Mouse (Mus musculus) lung, adult 2 months (tissue): ENCODE results near the gene Cfap61. TPM values are rescaled to one million over a fixed set of nuclear protein-coding genes. Genes with fewer than 3 reads are reported as not detected.

ENCODE experiments used
- DNase-seq: peaks from one replicate; pipeline ENCODE4 v3.0.0; 2022
- H3K4me1 ChIP-seq: fragments of 200-500 bp; 2 replicates; pipeline ENCODE4 v1.6.1; 2011; ENCODE audit warnings: low read length; ENCODE audit not compliant: control insufficient read depth, insufficient read depth
- H3K4me3 ChIP-seq: fragments of 200-500 bp; replicated peaks from 2 replicates; pipeline ENCODE3; 2011; ENCODE audit warnings: low read depth, mild to moderate bottlenecking, control low read depth, low read length; ENCODE audit errors: extremely low read depth
- CTCF ChIP-seq: fragments of 200-500 bp; IDR thresholded peaks from 2 replicates; pipeline ENCODE4 v1.5.1; 2011; ENCODE audit warnings: mild to moderate bottlenecking, low read length, control low read depth; ENCODE audit not compliant: insufficient read depth
- POLR2A ChIP-seq: fragments of 200-500 bp; IDR thresholded peaks from 2 replicates; pipeline ENCODE4 v1.6.1; 2011; ENCODE audit warnings: low read depth, mild to moderate bottlenecking, control low read depth, low read length, borderline replicate concordance; ENCODE audit errors: extremely low read depth
- WGBS: fragments of 180-500 bp; shearing (Covaris S2); methylation state at CpG from one replicate; pipeline ENCODE4 v1.1.7; 2018; 5-methylcytosine and 5-hydroxymethylcytosine counted together
- polyA plus RNA-seq: library from polyadenylated mRNA; depleted of rRNA; stranded (reverse); fragments of >200 nt; gene quantifications from 2 replicates; pipeline ENCODE4 v1.2.3, GENCODE M21; 2012

Cfap61 gene
- polyA plus RNA-seq, 1 experiment, result 6.2 TPM

DNA sequence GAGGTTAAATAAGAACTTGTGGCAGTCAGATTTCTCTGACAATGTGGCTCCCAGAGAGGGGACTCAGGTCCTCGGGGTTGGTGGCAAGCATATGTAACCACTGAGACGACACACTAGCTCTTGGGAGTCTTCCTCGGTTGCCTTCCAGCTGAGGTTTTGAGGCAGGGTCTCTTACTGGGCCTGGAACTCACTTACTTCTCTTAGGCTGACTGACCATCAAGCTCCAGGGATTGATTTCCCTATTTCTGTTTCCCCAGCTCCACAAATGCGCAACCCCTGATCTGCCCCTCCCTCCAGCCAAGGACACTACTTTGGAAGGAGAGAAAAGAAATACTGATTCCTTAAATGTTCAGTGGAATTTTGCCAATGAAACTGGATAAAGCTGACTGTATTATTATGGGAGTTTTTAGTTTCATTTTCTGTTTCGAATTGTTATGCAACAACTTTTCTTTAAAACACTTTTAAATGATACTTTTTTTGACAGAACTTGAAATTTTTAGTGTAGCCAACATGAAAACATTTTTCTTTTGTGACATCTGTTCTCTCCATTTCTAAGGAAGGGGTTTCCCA lies 63.5 kb downstream of the Cfap61 start:
- Histone ChIP-seq H3K4me3 (no peak overlapping the region), H3K4me1 (no peaks in the 10 kb centered on the region)
- WGBS, result 68% methylated on average over 5 of the region's 5 CpGs
- DNase-seq, result no peak
- TF ChIP-seq CTCF (no peak), POLR2A (no peak)

DNA sequence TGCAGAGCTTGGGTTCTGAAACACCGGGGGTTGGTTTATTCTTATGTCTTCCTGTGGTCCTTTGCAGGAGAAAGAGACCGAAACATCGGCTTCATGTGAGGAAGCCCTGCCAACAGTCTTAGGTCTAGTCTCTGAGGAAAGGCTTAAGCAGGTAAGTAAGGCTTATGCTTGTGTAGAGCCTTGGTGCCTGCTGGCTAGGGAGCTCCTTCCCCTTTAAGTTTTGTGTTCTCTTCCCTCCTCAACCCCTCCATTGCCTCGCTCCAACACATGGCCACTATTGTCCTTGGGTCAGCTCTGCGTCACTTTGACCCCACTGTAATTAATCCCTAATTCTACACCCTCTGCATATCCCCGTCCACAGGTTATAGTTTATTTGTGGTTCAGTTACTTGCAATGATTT lies 74.2 kb downstream of the Cfap61 start:
- Histone ChIP-seq H3K4me1 (no peaks in the 10 kb centered on the region), H3K4me3 (no peak overlapping the region)
- DNase-seq, result no peak
- WGBS, result 74% methylated on average over 6 of the region's 6 CpGs
- no peak for TF ChIP-seq CTCF
- no peak for TF ChIP-seq POLR2A

DNA sequence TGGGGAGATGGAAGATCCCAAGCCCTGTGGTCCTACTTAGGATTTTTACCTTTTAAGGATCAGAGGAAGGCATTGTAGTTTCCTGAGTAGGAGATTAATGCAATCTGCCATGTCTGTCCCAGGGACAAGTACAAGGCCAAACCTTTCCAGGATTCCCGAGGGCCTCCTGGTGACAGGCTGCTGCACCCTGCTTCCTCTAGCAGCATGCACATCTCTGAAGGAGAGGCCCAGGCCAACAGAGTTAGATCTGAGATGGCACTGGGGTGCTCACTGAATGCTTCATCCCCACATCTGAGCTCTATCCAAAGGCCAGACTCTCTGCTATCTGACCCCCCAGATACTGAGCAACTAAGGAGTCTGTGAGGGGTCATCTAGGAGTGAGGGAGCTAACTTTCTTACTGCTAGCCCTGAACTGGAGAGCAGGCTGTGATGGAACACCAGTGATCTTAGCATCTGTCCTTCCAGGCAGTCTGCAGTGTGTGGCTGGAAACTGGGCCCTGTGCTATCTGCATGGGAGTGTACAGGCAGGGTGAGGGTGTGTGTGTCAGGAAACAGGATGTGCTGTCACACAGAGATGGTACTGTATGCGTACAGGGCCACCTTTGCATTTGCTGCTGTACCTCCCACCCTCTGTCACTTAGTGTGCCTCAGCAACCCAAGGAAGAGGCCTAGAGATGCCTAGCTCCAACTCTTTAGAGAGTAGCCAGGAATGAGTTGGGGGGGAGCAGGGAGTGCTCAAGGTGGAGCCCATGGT lies 75.2 kb downstream of the Cfap61 start:
- H3K4me3 ChIP-seq, result no peak overlapping the region
- no peak for DNase-seq
- H3K4me1 ChIP-seq, result no peaks in the 10 kb centered on the region
- WGBS, result 44% methylated on average over 2 of the region's 2 CpGs
- TF ChIP-seq POLR2A (no peak), CTCF (no peak)

DNA sequence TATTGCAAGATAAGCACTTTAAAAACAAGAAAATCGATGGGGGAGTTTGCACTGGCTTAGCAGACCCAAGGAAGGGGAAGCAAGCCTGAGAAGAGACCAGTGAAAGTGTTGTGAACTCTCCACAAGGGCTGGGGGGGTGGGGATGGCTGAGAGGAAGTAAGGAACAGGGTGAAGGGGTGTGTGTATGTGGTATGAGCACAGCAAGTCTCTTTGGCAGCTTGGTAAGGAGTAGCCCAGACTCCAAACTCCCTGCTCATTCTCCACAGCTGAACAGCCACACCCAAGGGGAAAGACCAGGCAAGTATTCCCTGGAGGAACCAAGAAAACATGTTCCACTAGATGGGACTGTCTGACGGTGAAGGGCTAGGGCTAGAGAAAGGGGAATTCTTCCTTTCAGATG lies 76.2 kb downstream of the Cfap61 start:
- no peaks in the 10 kb centered on the region for H3K4me1 ChIP-seq
- no peak for DNase-seq
- 27% methylated on average over 2 of the region's 2 CpGs for WGBS
- no peak for TF ChIP-seq POLR2A
- TF ChIP-seq CTCF, result no peak
- H3K4me3 ChIP-seq, result no peak overlapping the region

DNA sequence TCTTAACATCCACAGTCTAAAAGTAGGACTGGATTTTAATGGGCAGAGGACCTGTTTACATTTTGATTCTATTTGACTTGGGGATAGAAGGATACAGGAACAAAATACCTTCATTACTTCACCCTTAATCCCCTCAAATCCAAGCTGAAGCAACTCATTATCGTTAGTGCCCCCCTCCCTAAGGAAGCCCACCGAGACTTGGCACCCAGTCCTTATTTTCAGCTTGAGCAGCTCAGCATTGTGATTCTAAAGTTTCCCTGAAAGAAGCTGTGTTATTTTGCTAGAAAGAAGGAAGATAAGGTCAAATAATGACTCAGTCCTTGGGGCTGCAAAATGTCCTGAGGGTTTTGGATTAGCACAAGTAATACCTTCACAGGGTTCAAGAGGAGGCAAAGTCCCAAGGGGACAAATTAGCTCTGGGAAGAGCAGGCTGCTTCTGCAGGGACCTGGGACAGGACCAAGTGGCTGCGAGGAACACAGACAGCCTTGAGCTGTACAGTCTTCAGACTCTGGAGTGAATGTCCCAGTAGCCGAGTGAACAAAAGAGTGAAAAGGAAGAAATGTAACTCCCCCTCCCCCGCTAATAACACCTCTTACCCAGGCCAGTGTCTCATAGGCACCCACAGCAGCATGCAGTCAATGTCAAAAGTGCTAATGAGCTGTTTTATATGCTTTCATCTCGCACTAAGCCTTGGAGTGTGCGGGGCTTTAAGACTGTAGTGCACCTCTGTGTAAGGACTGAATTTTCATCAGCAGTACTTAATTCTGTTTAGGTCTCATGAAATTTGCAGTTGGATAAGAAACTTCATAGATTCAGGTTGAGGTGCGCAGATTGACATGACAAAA lies 81.0 kb downstream of the Cfap61 start:
- H3K4me1 ChIP-seq, result no peaks in the 10 kb centered on the region
- TF ChIP-seq CTCF (no peak), POLR2A (no peak)
- 59% methylated on average over 8 of the region's 8 CpGs for WGBS
- DNase-seq, result no peak
- no peak overlapping the region for H3K4me3 ChIP-seq

DNA sequence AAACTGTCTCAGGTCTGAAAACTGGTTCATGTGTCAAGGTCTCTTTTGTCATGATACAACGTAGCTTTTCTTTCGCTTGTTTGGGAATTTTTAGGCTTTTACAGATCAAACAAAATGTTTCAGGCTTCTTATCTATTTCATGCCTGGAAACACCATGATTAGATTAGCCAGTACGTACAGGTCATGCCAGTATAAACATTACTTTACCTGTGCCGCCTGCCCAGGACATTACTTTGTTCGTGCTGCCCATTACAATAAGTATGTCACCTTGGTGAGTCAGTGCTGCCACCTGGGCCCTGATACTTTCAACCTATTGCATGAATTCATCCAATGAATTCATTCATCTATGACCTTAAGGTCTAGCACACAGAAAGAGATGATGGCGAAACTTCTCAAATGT lies 88.3 kb downstream of the Cfap61 start:
- Histone ChIP-seq H3K4me1 (no peaks in the 10 kb centered on the region), H3K4me3 (no peak overlapping the region)
- 60% methylated on average over 6 of the region's 6 CpGs for WGBS
- TF ChIP-seq POLR2A (no peak), CTCF (no peak)
- DNase-seq, result no peak

DNA sequence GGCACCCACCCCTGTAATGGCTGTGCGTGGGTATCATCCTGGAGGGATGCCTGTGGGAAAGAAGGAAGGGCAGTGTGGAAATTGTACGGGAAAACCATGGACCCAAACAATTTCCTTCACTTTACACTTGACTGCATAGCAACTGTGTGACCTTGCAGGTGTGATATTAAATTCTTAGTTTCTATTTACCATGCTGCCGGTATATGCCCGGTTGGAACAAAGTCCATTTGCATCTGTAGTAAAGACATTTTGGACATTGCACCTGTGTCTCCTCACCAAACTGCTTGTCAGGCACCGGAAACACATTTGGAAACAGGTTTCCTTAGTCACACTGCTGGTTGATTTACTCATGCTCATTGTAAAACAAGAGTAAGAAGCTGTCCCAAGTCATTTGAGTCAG lies 109.1 kb downstream of the Cfap61 start:
- WGBS, result 80% methylated on average over 5 of the region's 5 CpGs
- no peak for DNase-seq
- TF ChIP-seq CTCF, result no peak
- TF ChIP-seq POLR2A, result no peak
- no peak overlapping the region for H3K4me3 ChIP-seq
- no peaks in the 10 kb centered on the region for H3K4me1 ChIP-seq

DNA sequence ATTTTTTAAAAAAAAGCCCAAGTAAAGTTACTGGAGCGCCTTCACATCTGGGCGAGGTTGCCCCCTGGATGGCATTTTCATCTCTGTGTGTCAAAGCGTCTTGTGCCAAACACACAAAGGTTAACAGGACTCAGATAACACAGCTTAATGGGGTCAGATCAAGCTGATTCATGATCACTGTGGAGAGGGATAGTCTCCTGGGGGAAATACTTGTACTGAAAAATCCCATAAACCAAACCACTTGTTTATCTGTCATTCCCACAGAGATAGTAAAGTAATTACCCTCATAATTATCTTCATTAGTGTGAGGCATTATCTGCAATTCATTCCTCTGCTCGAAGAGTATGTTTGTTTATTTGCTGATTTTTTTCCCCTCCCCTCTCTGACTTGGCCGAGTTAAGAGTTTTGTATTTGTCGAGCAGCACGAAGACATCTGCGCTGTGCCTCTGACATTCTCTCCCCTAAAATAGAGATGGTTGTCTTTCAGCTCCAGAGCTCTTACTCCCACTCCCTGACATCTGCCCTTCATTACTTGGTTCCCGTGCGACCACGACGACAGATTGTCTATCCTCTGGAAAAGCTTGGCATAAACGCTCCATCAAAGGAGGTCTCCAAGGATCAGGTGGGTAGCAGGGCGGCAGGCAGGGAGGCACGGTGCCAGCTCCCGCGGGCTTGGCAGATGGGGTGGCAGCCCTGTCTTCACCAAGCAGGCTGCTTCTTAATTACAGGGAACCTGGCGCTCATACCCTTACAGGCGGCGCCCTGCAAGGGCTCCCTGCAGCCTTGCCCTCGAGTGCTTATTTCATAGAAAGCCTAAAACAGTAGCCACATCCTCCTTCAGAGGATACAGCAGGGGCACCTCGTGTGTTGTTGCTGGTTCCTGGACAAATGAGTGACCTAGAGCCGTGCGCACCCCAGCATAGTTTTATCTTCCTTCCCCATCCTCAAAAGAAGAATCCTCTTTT lies 110.6 kb downstream of the Cfap61 start:
- no peak for TF ChIP-seq CTCF
- no peak for TF ChIP-seq POLR2A
- Histone ChIP-seq H3K4me1 (no peaks in the 10 kb centered on the region), H3K4me3 (no peak overlapping the region)
- 35% methylated on average over 24 of the region's 24 CpGs for WGBS
- no peak for DNase-seq

DNA sequence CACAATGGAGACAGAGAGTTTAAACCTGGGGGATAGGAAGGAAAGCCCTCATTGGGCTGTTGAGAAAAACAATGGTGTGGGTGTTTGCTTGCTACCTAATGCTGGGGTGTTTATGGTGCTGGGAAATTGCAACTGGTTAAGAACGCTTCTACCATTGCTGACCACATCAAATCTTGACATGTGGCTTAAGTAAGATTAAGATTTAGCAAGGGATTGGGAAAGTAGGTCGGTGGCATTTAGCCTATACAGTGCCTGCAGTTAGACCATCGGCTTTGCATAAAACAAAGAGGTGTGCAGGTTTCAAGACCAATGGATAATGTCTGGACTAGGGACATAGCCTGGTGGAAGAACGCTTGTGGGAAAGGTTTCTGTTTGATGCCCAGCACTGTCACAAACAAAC lies 113.1 kb downstream of the Cfap61 start:
- H3K4me3 ChIP-seq, result no peak overlapping the region
- WGBS, result 77% methylated on average over 4 of the region's 4 CpGs
- DNase-seq, result no peak
- TF ChIP-seq CTCF (no peak), POLR2A (no peak)
- no peaks in the 10 kb centered on the region for H3K4me1 ChIP-seq
